Mouse (Mus musculus): ENCODE results near the gene Tarsl2. TPM values are rescaled to one million over a fixed set of nuclear protein-coding genes. Genes with fewer than 3 reads are reported as not detected.

Gene Tarsl2
- polyA plus RNA-seq, 1 experiment: 3.3 TPM

DNA sequence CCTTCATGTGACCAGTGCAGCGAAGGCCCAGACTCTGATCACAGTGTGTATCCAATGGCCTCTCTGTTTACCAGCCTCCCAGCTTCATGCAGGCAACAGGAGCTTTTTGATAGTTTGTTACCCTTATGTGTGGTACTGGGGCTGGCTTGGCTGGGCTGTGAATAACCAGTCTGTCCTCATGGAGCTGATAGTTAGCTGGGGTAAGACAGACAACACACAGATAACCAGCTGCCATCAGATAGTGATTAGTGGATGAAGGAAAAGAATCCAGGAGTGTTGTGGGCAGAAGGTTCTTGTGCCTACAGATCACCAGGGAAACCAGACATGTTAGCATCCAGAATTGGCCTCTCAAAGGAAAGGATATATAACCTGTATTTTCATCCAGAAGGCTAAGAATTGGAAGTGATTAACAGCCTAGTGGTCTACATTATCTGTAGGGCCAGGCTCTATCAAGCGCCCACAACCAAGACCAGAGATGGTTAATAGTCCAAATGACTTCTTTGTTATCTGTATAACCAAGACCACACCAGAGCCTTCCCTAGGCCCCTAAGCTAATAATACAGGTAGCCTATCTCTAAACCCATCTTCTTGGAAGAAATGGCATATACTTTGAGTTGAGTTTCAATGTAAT, 12.9 kb downstream of the Tarsl2 start:
- no peak overlapping the region for H3K4me3 ChIP-seq
- no peak overlapping the region for H3ac ChIP-seq (ENCODE audit: control insufficient read depth, insufficient read length)
- no peaks in the 10 kb centered on the region for H3K36me3 ChIP-seq (ENCODE audit: control insufficient read depth, insufficient read depth)
- H3K79me2 ChIP-seq (ENCODE audit: control insufficient read depth, insufficient read depth): no peaks in the 10 kb centered on the region
- H3K27me3 ChIP-seq (ENCODE audit: control insufficient read depth, insufficient read depth, insufficient read length): no peaks in the 10 kb centered on the region
- no peak for TF ChIP-seq TCF12 (IDR thresholded peaks at IDR 0.05; ENCODE audit: insufficient read depth, poor library complexity, severe bottlenecking)
- no peak for TF ChIP-seq MYOG (IDR thresholded peaks at IDR 0.05; ENCODE audit: control insufficient read depth in 1 of 3, insufficient read depth in 1 of 3, insufficient read length in 2 of 3, low read depth in 2 of 3)
- no peak for TF ChIP-seq SRF (IDR thresholded peaks at IDR 0.05; ENCODE audit: control insufficient read depth, insufficient read length, low read depth)
- no peak for TF ChIP-seq REST (IDR thresholded peaks at IDR 0.05; ENCODE audit: insufficient read depth, insufficient read length)
- TF ChIP-seq TCF3 (IDR thresholded peaks at IDR 0.05; ENCODE audit: insufficient read length, low read depth): no peak
- no peak for TF ChIP-seq MYOD1 (IDR thresholded peaks at IDR 0.05; ENCODE audit: control insufficient read depth in 1 of 3, insufficient read length in 2 of 3, low read depth in 2 of 3)
- no peak for TF ChIP-seq CEBPB (IDR thresholded peaks at IDR 0.05; ENCODE audit: insufficient read depth, poor library complexity, severe bottlenecking)
- TF ChIP-seq USF1 (IDR thresholded peaks at IDR 0.05; ENCODE audit: low read depth): no peak
- no peak for TF ChIP-seq MAX (IDR thresholded peaks at IDR 0.05; ENCODE audit: low read depth)
- TF ChIP-seq POLR2AphosphoS2 (IDR thresholded peaks at IDR 0.05; ENCODE audit: insufficient read length, low read depth): no peak
- no peak for TF ChIP-seq E2F4 (IDR thresholded peaks at IDR 0.05; ENCODE audit: insufficient read depth)
- TF ChIP-seq POLR2A (IDR thresholded peaks at IDR 0.05; ENCODE audit: insufficient read length, low read depth): no peak
- no peak overlapping the region for H3K4me2 ChIP-seq (ENCODE audit: low read depth)

DNA sequence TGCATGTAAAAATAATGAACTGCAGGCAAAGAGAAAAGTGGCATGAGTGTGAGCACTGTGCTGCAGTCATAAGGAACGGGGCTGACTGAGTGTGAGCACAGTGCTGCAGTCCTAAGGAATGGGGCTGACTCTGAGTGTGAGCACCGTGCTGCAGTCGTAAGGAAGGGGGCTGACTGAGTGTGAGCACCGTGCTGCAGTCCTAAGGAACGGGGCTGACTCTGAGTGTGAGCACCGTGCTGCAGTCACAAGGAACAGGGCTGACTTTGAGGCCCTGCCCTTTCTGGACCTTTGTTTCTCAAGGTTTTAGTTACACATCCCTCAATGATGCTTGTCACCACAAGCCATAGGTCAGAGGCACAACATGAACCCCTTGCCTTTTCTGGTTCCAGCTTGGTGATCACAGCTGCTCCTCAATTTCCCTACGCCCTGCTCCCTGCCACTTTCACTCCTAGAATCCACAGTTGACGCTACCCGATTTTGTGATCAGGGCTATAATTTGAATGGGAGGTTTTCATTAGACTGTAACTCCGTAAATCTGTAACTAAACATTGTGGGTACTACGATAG, 18.6 kb downstream of the Tarsl2 start:
- Histone ChIP-seq H3K4me3 (no peak overlapping the region), H3K79me2 (ENCODE audit: control insufficient read depth, insufficient read depth) (no peaks in the 10 kb centered on the region), H3K27me3 (ENCODE audit: control insufficient read depth, insufficient read depth, insufficient read length) (no peaks in the 10 kb centered on the region), H3ac (ENCODE audit: control insufficient read depth, insufficient read length) (no peak overlapping the region), H3K36me3 (ENCODE audit: control insufficient read depth, insufficient read depth) (no peaks in the 10 kb centered on the region), H3K4me2 (ENCODE audit: low read depth) (no peak overlapping the region)
- no peak for TF ChIP-seq SRF (IDR thresholded peaks at IDR 0.05; ENCODE audit: control insufficient read depth, insufficient read length, low read depth)
- TF ChIP-seq REST (IDR thresholded peaks at IDR 0.05; ENCODE audit: insufficient read depth, insufficient read length): no peak
- TF ChIP-seq TCF3 (IDR thresholded peaks at IDR 0.05; ENCODE audit: insufficient read length, low read depth): no peak
- no peak for TF ChIP-seq MAX (IDR thresholded peaks at IDR 0.05; ENCODE audit: low read depth)
- no peak for TF ChIP-seq POLR2AphosphoS2 (IDR thresholded peaks at IDR 0.05; ENCODE audit: insufficient read length, low read depth)
- TF ChIP-seq USF1 (IDR thresholded peaks at IDR 0.05; ENCODE audit: low read depth): no peak
- TF ChIP-seq POLR2A (IDR thresholded peaks at IDR 0.05; ENCODE audit: insufficient read length, low read depth): no peak
- TF ChIP-seq CEBPB (IDR thresholded peaks at IDR 0.05; ENCODE audit: insufficient read depth, poor library complexity, severe bottlenecking): no peak
- TF ChIP-seq E2F4 (IDR thresholded peaks at IDR 0.05; ENCODE audit: insufficient read depth): no peak

DNA sequence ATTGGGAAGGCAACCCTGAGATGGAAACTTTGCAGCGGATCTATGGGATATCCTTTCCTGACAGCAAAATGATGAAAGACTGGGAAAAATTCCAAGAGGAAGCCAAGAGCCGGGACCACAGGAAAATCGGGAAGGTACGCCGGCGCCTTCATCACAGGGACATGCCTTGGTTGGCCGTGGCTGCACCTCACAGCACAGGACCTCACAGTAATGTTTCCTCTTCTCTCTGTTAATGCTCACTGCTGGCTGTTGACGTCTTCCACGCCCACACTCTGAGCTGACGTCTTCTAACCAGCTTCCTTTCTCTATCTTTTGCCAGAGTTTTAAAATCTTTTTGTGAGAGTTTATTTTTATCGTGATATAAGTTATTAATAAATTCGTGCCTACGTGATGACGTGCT, 19.2 kb downstream of the Tarsl2 start:
- Histone ChIP-seq H3K79me2 (ENCODE audit: control insufficient read depth, insufficient read depth) (no peaks in the 10 kb centered on the region), H3K36me3 (ENCODE audit: control insufficient read depth, insufficient read depth) (no peaks in the 10 kb centered on the region), H3K27me3 (ENCODE audit: control insufficient read depth, insufficient read depth, insufficient read length) (no peaks in the 10 kb centered on the region), H3K4me2 (ENCODE audit: low read depth) (no peak overlapping the region), H3ac (ENCODE audit: control insufficient read depth, insufficient read length) (no peak overlapping the region), H3K4me3 (no peak overlapping the region)
- TF ChIP-seq USF1 (IDR thresholded peaks at IDR 0.05; ENCODE audit: low read depth) (no peak), MYOD1 (IDR thresholded peaks at IDR 0.05; ENCODE audit: control insufficient read depth in 1 of 3, insufficient read length in 2 of 3, low read depth in 2 of 3) (no peak), E2F4 (IDR thresholded peaks at IDR 0.05; ENCODE audit: insufficient read depth) (no peak), SRF (IDR thresholded peaks at IDR 0.05; ENCODE audit: control insufficient read depth, insufficient read length, low read depth) (no peak), MYOG (IDR thresholded peaks at IDR 0.05; ENCODE audit: control insufficient read depth in 1 of 3, insufficient read depth in 1 of 3, insufficient read length in 2 of 3, low read depth in 2 of 3) (no peak), TCF3 (IDR thresholded peaks at IDR 0.05; ENCODE audit: insufficient read length, low read depth) (no peak)

DNA sequence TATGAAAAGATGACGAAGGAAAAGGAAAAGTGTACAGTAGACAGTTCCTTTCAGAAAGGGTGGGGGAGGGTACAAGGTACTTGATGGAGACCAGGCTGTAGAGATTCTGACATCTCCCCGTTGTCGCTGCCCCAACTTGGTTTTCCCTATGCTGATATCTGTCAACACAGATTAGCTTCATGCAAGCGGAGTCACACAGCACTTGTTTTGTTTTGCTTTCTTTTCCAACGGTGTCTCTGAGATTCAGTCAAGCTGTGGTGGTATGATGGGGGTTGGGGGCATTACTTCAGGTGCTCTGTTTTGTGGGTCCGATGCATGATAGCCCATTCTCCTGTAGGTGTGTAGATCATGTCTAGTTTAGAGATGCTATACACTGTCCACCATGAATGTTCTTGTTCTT, 22.8 kb downstream of the Tarsl2 start:
- TF ChIP-seq CEBPB (IDR thresholded peaks at IDR 0.05; ENCODE audit: insufficient read depth, poor library complexity, severe bottlenecking) (no peak), TCF12 (IDR thresholded peaks at IDR 0.05; ENCODE audit: insufficient read depth, poor library complexity, severe bottlenecking) (no peak), POLR2A (IDR thresholded peaks at IDR 0.05; ENCODE audit: insufficient read length, low read depth) (no peak), SRF (IDR thresholded peaks at IDR 0.05; ENCODE audit: control insufficient read depth, insufficient read length, low read depth) (no peak), REST (IDR thresholded peaks at IDR 0.05; ENCODE audit: insufficient read depth, insufficient read length) (no peak), MYOD1 (IDR thresholded peaks at IDR 0.05; ENCODE audit: control insufficient read depth in 1 of 3, insufficient read length in 2 of 3, low read depth in 2 of 3) (no peak), E2F4 (IDR thresholded peaks at IDR 0.05; ENCODE audit: insufficient read depth) (no peak), MYOG (IDR thresholded peaks at IDR 0.05; ENCODE audit: control insufficient read depth in 1 of 3, insufficient read depth in 1 of 3, insufficient read length in 2 of 3, low read depth in 2 of 3) (no peak), POLR2AphosphoS2 (IDR thresholded peaks at IDR 0.05; ENCODE audit: insufficient read length, low read depth) (no peak), USF1 (IDR thresholded peaks at IDR 0.05; ENCODE audit: low read depth) (no peak), MAX (IDR thresholded peaks at IDR 0.05; ENCODE audit: low read depth) (no peak), TCF3 (IDR thresholded peaks at IDR 0.05; ENCODE audit: insufficient read length, low read depth) (no peak)
- H3K27me3 ChIP-seq (ENCODE audit: control insufficient read depth, insufficient read depth, insufficient read length): no peaks in the 10 kb centered on the region
- no peak overlapping the region for H3K4me3 ChIP-seq
- no peaks in the 10 kb centered on the region for H3K79me2 ChIP-seq (ENCODE audit: control insufficient read depth, insufficient read depth)
- no peak overlapping the region for H3K4me2 ChIP-seq (ENCODE audit: low read depth)
- H3ac ChIP-seq (ENCODE audit: control insufficient read depth, insufficient read length): no peak overlapping the region
- H3K36me3 ChIP-seq (ENCODE audit: control insufficient read depth, insufficient read depth): no peaks in the 10 kb centered on the region
